Comparison of ENCODE assay signal across 16 mouse cellular contexts in the genomic region with DNA sequence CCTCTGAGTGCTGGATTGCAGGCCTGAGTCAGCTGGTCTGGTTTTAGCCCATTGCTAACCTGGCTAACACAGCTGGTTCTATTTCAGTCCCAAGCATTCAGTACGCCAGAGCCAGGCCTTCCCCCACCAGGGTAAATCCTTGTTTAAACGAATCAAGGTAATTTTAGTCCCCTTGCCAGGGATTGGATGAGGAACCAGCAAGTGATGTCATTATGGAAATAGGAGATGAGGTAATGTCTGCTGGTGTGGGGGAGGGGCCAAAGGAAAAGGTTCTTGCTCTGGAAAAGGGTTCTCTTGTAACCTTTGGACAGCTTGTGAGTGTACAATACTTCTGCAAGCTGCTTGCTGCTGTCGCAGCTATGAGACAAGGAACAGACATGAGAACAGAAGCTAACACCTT. TPM values are rescaled to one million over a fixed set of nuclear protein-coding genes. Genes with fewer than 3 reads are reported as not detected.
DNase-seq lines count a peak whose midpoint lies in the region; ATAC-seq and TF ChIP-seq lines count a peak whose summit lies in the region.
"Had no signal": no experiment of that assay in that cellular context is flagged by ENCODE, and none has a peak within 500 bp of the region (broad histone marks: within the 10 kb centered on the region; RNA-seq: fewer than 3 reads in every experiment).

No protein-coding gene starts in this region.

- no peak overlapping the region for H3K27ac ChIP-seq in kidney, adult 2 months (ENCODE audit: insufficient read depth, low read depth, low read length)
- H3K27ac ChIP-seq in CH12.LX (ENCODE audit: insufficient read depth, low read depth), result no peak overlapping the region
- H3K27ac ChIP-seq: layer of hippocampus, adult 2 months; neural tube, embryonic 12.5 days had no signal

- no peaks in the 10 kb centered on the region for H3K36me3 ChIP-seq in kidney, adult 2 months (ENCODE audit: control insufficient read depth, insufficient read depth, low read length)
- H3K36me3 ChIP-seq in CH12.LX (replicated peaks in 1 of 2; ENCODE audit: control insufficient read depth in 1 of 2, insufficient read depth in 1 of 2, low read length in 1 of 2), result peaks cover 0 to 5% of the 10 kb centered on the region in 2 experiments
- H3K36me3 ChIP-seq: neural tube, embryonic 12.5 days had no signal

- no peak overlapping the region for H3K9ac ChIP-seq in CH12.LX (ENCODE audit: insufficient read depth, low read depth)
- H3K9ac ChIP-seq: neural tube, embryonic 12.5 days had no signal

- peaks cover 2% of the 10 kb centered on the region; the same call in 1 of the 2 replicates for H3K4me1 ChIP-seq in kidney, adult 2 months (ENCODE audit: control insufficient read depth, insufficient read depth, low read length)
- H3K4me1 ChIP-seq in CH12.LX (ENCODE audit: control insufficient read depth in 1 of 2, insufficient read depth in 2 of 2), result peaks cover 8 to 38% of the 10 kb centered on the region in 2 experiments

- TF ChIP-seq EP300 in CH12.LX (IDR thresholded peaks at IDR 0.05; ENCODE audit: low read length), result no peak

- TF ChIP-seq CTCF in kidney, adult 2 months (conservative IDR thresholded peaks at IDR 0.05; ENCODE audit: insufficient read depth, insufficient read length, low read depth, low read length), result no peak
- TF ChIP-seq CTCF in CH12.LX (conservative IDR thresholded peaks at IDR 0.05 in 1 of 2, IDR thresholded peaks at IDR 0.05 in 1 of 2; ENCODE audit: low read depth in 2 of 2, low read length in 2 of 2), result no peak

- no peak for TF ChIP-seq RAD21 in CH12.LX (IDR thresholded peaks at IDR 0.05; ENCODE audit: low read depth, low read length)

- no peak for TF ChIP-seq POLR2A in kidney, adult 2 months (IDR thresholded peaks at IDR 0.05; ENCODE audit: low read depth, low read length)
- no peak for TF ChIP-seq POLR2A in CH12.LX (IDR thresholded peaks at IDR 0.05; ENCODE audit: low read depth, low read length)

- H3K27me3 ChIP-seq in kidney, adult 2 months (replicated peaks; ENCODE audit: control insufficient read depth, insufficient read depth, low read length), result no peaks in the 10 kb centered on the region
- H3K27me3 ChIP-seq in CH12.LX (replicated peaks), result no peaks in the 10 kb centered on the region

- DNase-seq in kidney, adult 2 months, result peak; percentile 81
- no peak for DNase-seq in kidney, postnatal 14 days
- DNase-seq in CH12.LX (ENCODE audit: extremely low read depth) (peak; percentile 90), ZHBTc4 (ENCODE audit: low read depth, low spot score) (peak; percentile 83)
- peak; percentile 40 for DNase-seq in kidney, postnatal 10 days
- DNase-seq in gastrocnemius, postnatal 14 days, result no peak
- DNase-seq: adrenal gland, postnatal 25 days; cerebellum, postnatal 10 days had no signal

- ATAC-seq in megakaryocyte-erythroid progenitor cell, adult 5-6 weeks (replicated peaks; ENCODE audit: low FRiP score, low TSS enrichment, poor library complexity, severe bottlenecking), result no peak
- ATAC-seq in granulocyte monocyte progenitor cell, adult 5-6 weeks (replicated peaks; ENCODE audit: poor library complexity, severe bottlenecking), result no peak

- in situ Hi-C loops in CH12.LX (cut with MboI; ENCODE audit: low pct_ligation_motif_present, low pct_unique_long_range_greater_than_20kb, low sequenced_read_pairs), result no loop called here

- intact Hi-C loops in gastrocnemius, postnatal 14 days (cut with DNase I; ENCODE audit: low total_unique reads), result no loop called here

- H3K4me2 ChIP-seq in CH12.LX (ENCODE audit: insufficient read depth, low read depth, poor library complexity, severe bottlenecking), result no peak overlapping the region
- H3K4me2 ChIP-seq: neural tube, embryonic 12.5 days had no signal

- H3K79me2 ChIP-seq in CH12.LX (replicated peaks; ENCODE audit: control insufficient read depth, extremely low read depth, insufficient read depth, poor library complexity, severe bottlenecking), result no peaks in the 10 kb centered on the region

- no peaks in the 10 kb centered on the region for H3K9me3 ChIP-seq in CH12.LX (replicated peaks; ENCODE audit: low read length)
- H3K9me3 ChIP-seq: G1E; neural tube, embryonic 12.5 days had no signal

- H3K4me3 ChIP-seq in kidney, adult 2 months (ENCODE audit: insufficient read depth, low read depth, low read length), result no peak overlapping the region
- no peak overlapping the region for H3K4me3 ChIP-seq in CH12.LX (replicated peaks in 1 of 3; ENCODE audit: low read depth in 2 of 3, low read length in 2 of 3, poor library complexity in 1 of 3)
- H3K4me3 ChIP-seq: layer of hippocampus, adult 2 months; neural tube, embryonic 12.5 days had no signal

- dilution Hi-C loops in CH12.LX (cut with MboI; ENCODE audit: extremely low pct_ligation_motif_present, extremely low pct_unique_long_range_greater_than_20kb, low sequenced_read_pairs), result no loop called here

- 31% methylated on average over 3 of the region's 3 CpGs for WGBS in kidney, adult 2 months

TF ChIP-seq in CH12.LX, 34 proteins besides CTCF, POLR2A, EP300 and RAD21:
- TF ChIP-seq JUND (conservative IDR thresholded peaks at IDR 0.05; ENCODE audit: low read depth, low read length) (peak; percentile 78), ZC3H11A (IDR thresholded peaks at IDR 0.05; ENCODE audit: low read depth, low read length) (no peak), ETS1 (conservative IDR thresholded peaks at IDR 0.05; ENCODE audit: low read depth, low read length) (peak; percentile 82), MEF2A (IDR thresholded peaks at IDR 0.05; ENCODE audit: borderline replicate concordance, low read depth, low read length) (peak; percentile 51; the same call in 1 of the 2 replicates), JUN (IDR thresholded peaks at IDR 0.05; ENCODE audit: insufficient read depth, low read depth, low read length) (peak; percentile 89), SMC3 (IDR thresholded peaks at IDR 0.05; ENCODE audit: low read depth, low read length) (no peak), CHD2 (IDR thresholded peaks at IDR 0.05; ENCODE audit: low read length) (peak; percentile 48; the same call in 1 of the 2 replicates)

RNA-seq across cellular contexts. Expression of a gene that starts 10.1 kb away (rescaled TPM):
- polyA plus RNA-seq in kidney, adult 2 months (2012; rRNA removed), result 1.7 and 3.2 TPM in 2 replicates
- not detected in 2 replicates for total RNA-seq in CH12.LX (2012; rRNA removed)
- 0.12 TPM in 1 of 2 replicates, not detected in the other for total RNA-seq in CH12.LX (2014; rRNA removed)
- not detected in 2 replicates for polyA plus RNA-seq in CH12.LX (2012; ENCODE audit: insufficient read length, low read depth)
- not detected in 2 replicates for total RNA-seq in megakaryocyte-erythroid progenitor cell, adult 5-6 weeks (2014; fragmentation: Nextera tagmentation)
- not detected in 2 replicates for total RNA-seq in megakaryocyte-erythroid progenitor cell, adult 5-6 weeks (2017)
- not detected in 2 replicates for total RNA-seq in granulocyte monocyte progenitor cell, adult 5-6 weeks (2014; fragmentation: Nextera tagmentation)
- total RNA-seq in granulocyte monocyte progenitor cell, adult 5-6 weeks (2017), result not detected in 2 replicates
- 1 to 10 TPM; 1.2 to 1.4 TPM for total RNA-seq in gastrocnemius, postnatal 14 days (2021)
- total RNA-seq: G1E; hematopoietic stem cell, adult 5-6 weeks; megakaryocyte, adult 5-6 weeks had no signal
- polyA plus RNA-seq: G1E had no signal

RNA-seq across cellular contexts. Expression of a gene that starts 15.2 kb away (rescaled TPM):
- polyA plus RNA-seq in kidney, adult 2 months (2012; rRNA removed), result 128 and 146 TPM in 2 replicates
- total RNA-seq in CH12.LX (2012; rRNA removed), result 178 and 229 TPM in 2 replicates
- total RNA-seq in CH12.LX (2014; rRNA removed), result 359 and 390 TPM in 2 replicates
- polyA plus RNA-seq in CH12.LX (2012; ENCODE audit: insufficient read length, low read depth), result 183 and 220 TPM in 2 replicates
- total RNA-seq in megakaryocyte-erythroid progenitor cell, adult 5-6 weeks (2014; fragmentation: Nextera tagmentation), result 85.6 and 109 TPM in 2 replicates
- 34.5 and 41.4 TPM in 2 replicates for total RNA-seq in megakaryocyte-erythroid progenitor cell, adult 5-6 weeks (2017)
- total RNA-seq in granulocyte monocyte progenitor cell, adult 5-6 weeks (2014; fragmentation: Nextera tagmentation), result 117 and 131 TPM in 2 replicates
- 109 and 120 TPM in 2 replicates for total RNA-seq in granulocyte monocyte progenitor cell, adult 5-6 weeks (2017)
- total RNA-seq in gastrocnemius, postnatal 14 days (2021), result 10 to 100 TPM; 14.3 to 21.0 TPM

RNA-seq across cellular contexts. Expression of a gene that starts 29.5 kb away (rescaled TPM):
- polyA plus RNA-seq in kidney, adult 2 months (2012; rRNA removed), result 0.29 and 0.33 TPM in 2 replicates
- total RNA-seq in CH12.LX (2012; rRNA removed) (17.8 and 25.0 TPM in 2 replicates), CH12.LX (2014; rRNA removed) (19.2 and 20.2 TPM in 2 replicates)
- polyA plus RNA-seq in CH12.LX (2012; ENCODE audit: insufficient read length, low read depth), result 61.0 and 74.2 TPM in 2 replicates
- total RNA-seq in megakaryocyte-erythroid progenitor cell, adult 5-6 weeks (2014; fragmentation: Nextera tagmentation), result 25.0 and 40.8 TPM in 2 replicates
- 6.6 and 37.9 TPM in 2 replicates for total RNA-seq in megakaryocyte-erythroid progenitor cell, adult 5-6 weeks (2017)
- total RNA-seq in granulocyte monocyte progenitor cell, adult 5-6 weeks (2014; fragmentation: Nextera tagmentation), result 11.0 and 44.6 TPM in 2 replicates
- total RNA-seq in granulocyte monocyte progenitor cell, adult 5-6 weeks (2017), result 21.5 and 24.9 TPM in 2 replicates
- total RNA-seq in gastrocnemius, postnatal 14 days (2021), result 1 to 10 TPM; 1.4 to 1.8 TPM

RNA-seq across cellular contexts. Expression of a gene that starts 42.8 kb away (rescaled TPM):
- polyA plus RNA-seq in kidney, adult 2 months (2012; rRNA removed), result 0.44 and 0.61 TPM in 2 replicates
- 0.08 TPM in 1 of 2 replicates, not detected in the other for total RNA-seq in CH12.LX (2012; rRNA removed)
- total RNA-seq in CH12.LX (2014; rRNA removed), result not detected in 2 replicates
- not detected in 2 replicates for polyA plus RNA-seq in CH12.LX (2012; ENCODE audit: insufficient read length, low read depth)
- total RNA-seq in megakaryocyte-erythroid progenitor cell, adult 5-6 weeks (2014; fragmentation: Nextera tagmentation), result not detected in 2 replicates
- total RNA-seq in megakaryocyte-erythroid progenitor cell, adult 5-6 weeks (2017), result not detected in 2 replicates
- total RNA-seq in granulocyte monocyte progenitor cell, adult 5-6 weeks (2014; fragmentation: Nextera tagmentation), result not detected in 2 replicates
- not detected in 2 replicates for total RNA-seq in granulocyte monocyte progenitor cell, adult 5-6 weeks (2017)
- not detected for total RNA-seq in gastrocnemius, postnatal 14 days (2021)
- total RNA-seq: adrenal gland, postnatal 25 days; G1E; hematopoietic stem cell, adult 5-6 weeks; layer of hippocampus, adult 2 months; megakaryocyte, adult 5-6 weeks had no signal
- polyA plus RNA-seq: G1E; limb, embryonic 14.5 days had no signal

RNA-seq across cellular contexts. Expression of a gene that starts 48.1 kb away (rescaled TPM):
- 49.9 and 53.4 TPM in 2 replicates for polyA plus RNA-seq in kidney, adult 2 months (2012; rRNA removed)
- total RNA-seq in CH12.LX (2012; rRNA removed) (10.0 and 10.6 TPM in 2 replicates), CH12.LX (2014; rRNA removed) (20.4 and 24.2 TPM in 2 replicates)
- 12.4 and 14.5 TPM in 2 replicates for polyA plus RNA-seq in CH12.LX (2012; ENCODE audit: insufficient read length, low read depth)
- total RNA-seq in megakaryocyte-erythroid progenitor cell, adult 5-6 weeks (2014; fragmentation: Nextera tagmentation), result not detected in 2 replicates
- total RNA-seq in megakaryocyte-erythroid progenitor cell, adult 5-6 weeks (2017), result not detected in 2 replicates
- total RNA-seq in granulocyte monocyte progenitor cell, adult 5-6 weeks (2014; fragmentation: Nextera tagmentation), result not detected in 2 replicates
- not detected in 2 replicates for total RNA-seq in granulocyte monocyte progenitor cell, adult 5-6 weeks (2017)
- total RNA-seq in gastrocnemius, postnatal 14 days (2021), result under 1 TPM in 1 of 2 experiments, not detected in 1; 0.12 TPM
- total RNA-seq: hematopoietic stem cell, adult 5-6 weeks had no signal
- polyA plus RNA-seq: G1E had no signal

Comparison
In these comparisons a context has a peak if more than half of its experiments do, and no peak if none do; other contexts are left out.
1. DNase-seq: peak in kidney, adult 2 months (single experiment), CH12.LX (single experiment), ZHBTc4 (single experiment) and kidney, postnatal 10 days (single experiment); none in kidney, postnatal 14 days (single experiment) and gastrocnemius, postnatal 14 days (single experiment).